ENCODE assay signal across 18 mouse cellular contexts in genomic region chr9:61387797-61388196, GRCm38 (mm10). TPM values are rescaled to one million over a fixed set of nuclear protein-coding genes. Genes with fewer than 3 reads are reported as not detected.
DNase-seq lines count a peak whose midpoint lies in the region; ATAC-seq and TF ChIP-seq lines count a peak whose summit lies in the region.
"Had no signal": no experiment of that assay in that cellular context is flagged by ENCODE, and none has a peak within 500 bp of the region (broad histone marks: within the 10 kb centered on the region; RNA-seq: fewer than 3 reads in every experiment).

No protein-coding gene starts in this region.

- H3K36me3 ChIP-seq in CH12.LX (replicated peaks in 1 of 2; ENCODE audit: control insufficient read depth in 1 of 2, insufficient read depth in 1 of 2, low read length in 1 of 2) (peaks cover 9 to 78% of the 10 kb centered on the region in 2 experiments), myocyte (ENCODE audit: control insufficient read depth, insufficient read depth) (peaks cover 20% of the 10 kb centered on the region)
- H3K36me3 ChIP-seq: liver, embryonic 13.5 days had no signal

- TF ChIP-seq EP300 in CH12.LX (IDR thresholded peaks at IDR 0.05; ENCODE audit: low read length) = no peak

- H3ac ChIP-seq in myocyte (ENCODE audit: control insufficient read depth, insufficient read length) = no peak overlapping the region

- peaks cover 9 to 84% of the 10 kb centered on the region in 2 experiments; a peak in 3 of 4 replicates for H3K4me1 ChIP-seq in CH12.LX (ENCODE audit: control insufficient read depth in 1 of 2, insufficient read depth in 2 of 2)
- peaks cover 20% of the 10 kb centered on the region for H3K4me1 ChIP-seq in bone marrow, adult 2 months (ENCODE audit: control insufficient read depth, insufficient read depth, low read length)

- DNase-seq in lung, postnatal 36 days = peak; percentile 34
- DNase-seq in lung, postnatal 25 days (ENCODE audit: low spot score) = no peak
- no peak for DNase-seq in CH12.LX (ENCODE audit: extremely low read depth)
- DNase-seq in adrenal gland, postnatal 25 days = no peak
- no peak for DNase-seq in thymus, postnatal 0 days (ENCODE audit: low spot score)
- DNase-seq: adrenal gland, adult 8-10 months; cerebellum, adult 9-11 months; gastrocnemius, adult 2 months; kidney, postnatal 4 days; liver, embryonic 13.5 days; lung, embryonic 14.5 days had no signal

- 37% methylated on average over 5 of the region's 5 CpGs for WGBS in bone marrow, adult 2 months

- H3K27me3 ChIP-seq in CH12.LX (replicated peaks) (no peaks in the 10 kb centered on the region), myocyte (ENCODE audit: control insufficient read depth, insufficient read depth, insufficient read length) (no peaks in the 10 kb centered on the region)
- H3K27me3 ChIP-seq: limb, embryonic 13.5 days had no signal

- peak in 1 of 2 experiments; percentile 25; a peak in 1 of 4 replicates for TF ChIP-seq CTCF in CH12.LX (conservative IDR thresholded peaks at IDR 0.05 in 1 of 2, IDR thresholded peaks at IDR 0.05 in 1 of 2; ENCODE audit: low read depth in 2 of 2, low read length in 2 of 2)
- TF ChIP-seq CTCF in bone marrow, adult 2 months (IDR thresholded peaks at IDR 0.05; ENCODE audit: control insufficient read depth, insufficient read depth, low read length) = peak; percentile 51

- H3K4me2 ChIP-seq in CH12.LX (ENCODE audit: insufficient read depth, low read depth, poor library complexity, severe bottlenecking) (no peak overlapping the region), myocyte (ENCODE audit: low read depth) (no peak overlapping the region)
- H3K4me2 ChIP-seq: limb, embryonic 13.5 days; liver, embryonic 13.5 days; lung, embryonic 14.5 days had no signal

- no peaks in the 10 kb centered on the region for H3K9me3 ChIP-seq in CH12.LX (replicated peaks; ENCODE audit: low read length)
- H3K9me3 ChIP-seq: heart, embryonic 10.5 days; limb, embryonic 13.5 days; liver, embryonic 13.5 days; midbrain, embryonic 12.5 days had no signal

- in situ Hi-C loops in CH12.LX (cut with MboI; ENCODE audit: low pct_ligation_motif_present, low pct_unique_long_range_greater_than_20kb, low sequenced_read_pairs) = no loop called here

- peak; percentile 28 for TF ChIP-seq RAD21 in CH12.LX (IDR thresholded peaks at IDR 0.05; ENCODE audit: low read depth, low read length)

- ATAC-seq in frontal cortex, adult (ENCODE audit: low TSS enrichment) = no peak
- ATAC-seq: intestine, postnatal 0 days had no signal

- dilution Hi-C loops in CH12.LX (cut with MboI; ENCODE audit: extremely low pct_ligation_motif_present, extremely low pct_unique_long_range_greater_than_20kb, low sequenced_read_pairs) = no loop called here

- H3K9ac ChIP-seq in CH12.LX (ENCODE audit: insufficient read depth, low read depth) = no peak overlapping the region
- H3K9ac ChIP-seq: limb, embryonic 13.5 days; liver, embryonic 13.5 days; lung, embryonic 14.5 days; midbrain, embryonic 12.5 days had no signal

- H3K79me2 ChIP-seq in CH12.LX (replicated peaks; ENCODE audit: control insufficient read depth, extremely low read depth, insufficient read depth, poor library complexity, severe bottlenecking) (no peaks in the 10 kb centered on the region), myocyte (ENCODE audit: control insufficient read depth, insufficient read depth) (peaks cover 88% of the 10 kb centered on the region)

- H3K4me3 ChIP-seq in CH12.LX (replicated peaks in 1 of 3; ENCODE audit: low read depth in 2 of 3, low read length in 2 of 3, poor library complexity in 1 of 3) (no peak overlapping the region), myocyte (no peak overlapping the region)
- no peak overlapping the region for H3K4me3 ChIP-seq in bone marrow, adult 2 months (replicated peaks; ENCODE audit: control insufficient read depth, low read depth, low read length)
- H3K4me3 ChIP-seq: gastrocnemius, adult 2 months; heart, embryonic 10.5 days; limb, embryonic 13.5 days; liver, embryonic 13.5 days; midbrain, embryonic 12.5 days had no signal

- TF ChIP-seq POLR2A in CH12.LX (IDR thresholded peaks at IDR 0.05; ENCODE audit: low read depth, low read length) (no peak), myocyte (IDR thresholded peaks at IDR 0.05; ENCODE audit: insufficient read length, low read depth) (no peak)
- TF ChIP-seq POLR2A in bone marrow, adult 2 months (IDR thresholded peaks at IDR 0.05; ENCODE audit: borderline replicate concordance, control insufficient read depth, low read depth, low read length) = no peak

- H3K27ac ChIP-seq in CH12.LX (ENCODE audit: insufficient read depth, low read depth) = no peak overlapping the region
- peak overlapping the region; percentile 5; the same call in 1 of the 2 replicates for H3K27ac ChIP-seq in bone marrow, adult 2 months (ENCODE audit: control insufficient read depth, insufficient read depth, low read depth, low read length, poor library complexity)
- H3K27ac ChIP-seq: gastrocnemius, adult 2 months; heart, embryonic 10.5 days; limb, embryonic 13.5 days; liver, embryonic 13.5 days had no signal

TF ChIP-seq in CH12.LX, 34 proteins besides CTCF, POLR2A, EP300 and RAD21:
- TF ChIP-seq SMC3 (IDR thresholded peaks at IDR 0.05; ENCODE audit: low read depth, low read length) = peak; percentile 35; the same call in 1 of the 2 replicates
- TF ChIP-seq USF1 (IDR thresholded peaks at IDR 0.05; ENCODE audit: low read depth, low read length) = no peak

TF ChIP-seq in myocyte, 11 proteins besides CTCF, POLR2A, EP300 and RAD21:
- TF ChIP-seq E2F4 (IDR thresholded peaks at IDR 0.05; ENCODE audit: insufficient read depth) = no peak
- no peak for TF ChIP-seq USF1 (IDR thresholded peaks at IDR 0.05; ENCODE audit: low read depth)
- peak; percentile 10 for TF ChIP-seq TCF3 (IDR thresholded peaks at IDR 0.05; ENCODE audit: insufficient read length, low read depth)
- no peak for TF ChIP-seq MAX (IDR thresholded peaks at IDR 0.05; ENCODE audit: low read depth)
- peak in 2 of 3 experiments; percentile 22 to 84 for TF ChIP-seq MYOD1 (IDR thresholded peaks at IDR 0.05; ENCODE audit: control insufficient read depth in 1 of 3, insufficient read length in 2 of 3, low read depth in 2 of 3)
- no peak for TF ChIP-seq TCF12 (IDR thresholded peaks at IDR 0.05; ENCODE audit: insufficient read depth, poor library complexity, severe bottlenecking)
- no peak for TF ChIP-seq REST (IDR thresholded peaks at IDR 0.05; ENCODE audit: insufficient read depth, insufficient read length)
- TF ChIP-seq CEBPB (IDR thresholded peaks at IDR 0.05; ENCODE audit: insufficient read depth, poor library complexity, severe bottlenecking) = no peak
- no peak for TF ChIP-seq POLR2AphosphoS2 (IDR thresholded peaks at IDR 0.05; ENCODE audit: insufficient read length, low read depth)
- no peak for TF ChIP-seq SRF (IDR thresholded peaks at IDR 0.05; ENCODE audit: control insufficient read depth, insufficient read length, low read depth)
- TF ChIP-seq MYOG (IDR thresholded peaks at IDR 0.05; ENCODE audit: control insufficient read depth in 1 of 3, insufficient read depth in 1 of 3, insufficient read length in 2 of 3, low read depth in 2 of 3) = peak in 2 of 3 experiments; percentile 41 to 83

RNA-seq across cellular contexts. Expression of gene Tle3, which starts 15.6 kb away (rescaled TPM):
- total RNA-seq in CH12.LX (2012; rRNA removed) (17.2 and 22.8 TPM in 2 replicates), CH12.LX (2014; rRNA removed) (8.1 and 8.4 TPM in 2 replicates)
- polyA plus RNA-seq in CH12.LX (2012; ENCODE audit: insufficient read length, low read depth) (26.0 and 29.1 TPM in 2 replicates), myocyte (2012; fragmentation: generic; extraction: Trizol) (62.1 TPM)
- polyA plus RNA-seq in bone marrow, adult 2 months (2011; ENCODE audit: insufficient read depth, insufficient read length, low replicate concordance, missing spikeins) = 27.8 and 67.0 TPM in 2 replicates
- total RNA-seq in adrenal gland, postnatal 25 days (2021) = 137 and 157 TPM in 2 replicates
- 40.3 and 42.6 TPM in 2 replicates for polyA plus RNA-seq in thymus, postnatal 0 days (2015; fragmentation: Nextera tagmentation; extraction: Ambion mirVana)
